16 mouse cellular contexts compared by ENCODE assay signal in the genomic region with DNA sequence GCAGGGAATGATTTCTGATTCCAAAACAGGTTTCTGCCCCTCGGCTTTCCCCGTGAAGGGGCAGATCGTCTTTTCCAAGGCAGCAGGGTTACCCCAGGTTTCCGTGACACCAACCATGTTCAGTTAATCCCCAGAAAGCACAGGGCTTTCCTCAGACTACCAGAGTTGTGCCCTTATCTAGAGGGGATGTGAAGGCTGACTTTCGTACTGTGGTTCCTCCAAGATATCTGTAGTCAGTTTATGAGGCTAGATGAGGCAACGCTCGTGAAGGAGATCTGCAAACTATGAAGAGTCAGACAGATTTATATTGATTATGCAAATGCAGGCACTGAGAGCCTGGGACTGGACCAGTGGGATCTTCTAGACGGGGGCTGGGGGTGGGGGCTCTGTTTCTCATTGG.
"Had no signal": no experiment of that assay in that cellular context is flagged by ENCODE, and none has a peak within 500 bp of the region (broad histone marks: within the 10 kb centered on the region; RNA-seq: fewer than 3 reads in every experiment).

No protein-coding gene starts in this region.

- H3K27ac ChIP-seq: neural tube, embryonic 13.5 days; neural tube, embryonic 15.5 days; stomach, embryonic 15.5 days; stomach, postnatal 0 days had no signal

- H3K9ac ChIP-seq: neural tube, embryonic 13.5 days; neural tube, embryonic 15.5 days; stomach, embryonic 15.5 days had no signal

- DNase-seq: retina, postnatal 1 day; right cerebral cortex, adult 18-20 months; right cerebral cortex, postnatal 14 days; right cerebral cortex, postnatal 25 days; right cerebral cortex, postnatal 4 days; spleen, adult 18-20 months; thymus, adult 18-20 months; thymus, adult 2 months; thymus, postnatal 14 days; thymus, postnatal 25 days; thymus, postnatal 36 days; thymus, postnatal 4 days had no signal

- H3K4me2 ChIP-seq: neural tube, embryonic 13.5 days; neural tube, embryonic 15.5 days; stomach, embryonic 15.5 days had no signal

- H3K36me3 ChIP-seq: neural tube, embryonic 13.5 days; neural tube, embryonic 15.5 days; stomach, embryonic 15.5 days had no signal

- H3K4me3 ChIP-seq: neural tube, embryonic 13.5 days; neural tube, embryonic 15.5 days; stomach, embryonic 15.5 days had no signal

- H3K4me1 ChIP-seq: stomach, embryonic 15.5 days had no signal

- H3K27me3 ChIP-seq: neural tube, embryonic 13.5 days; neural tube, embryonic 15.5 days; stomach, embryonic 15.5 days had no signal

- H3K9me3 ChIP-seq: neural tube, embryonic 13.5 days; neural tube, embryonic 15.5 days; stomach, embryonic 15.5 days had no signal
